Mouse (Mus musculus) bone marrow macrophage, adult 2 months (primary cell): ENCODE results near the gene Rfx5. TPM values are rescaled to one million over a fixed set of nuclear protein-coding genes. Genes with fewer than 3 reads are reported as not detected.
A peak's percentile ranks its signal among the peaks of the same experiment; 100 is the strongest.
"Not testable (repeated sequence)": the region's sequence is repeated elsewhere in the genome, so short reads cannot be mapped to it uniquely, and the experiment has no call there.

ENCODE experiments used
- H3K27ac ChIP-seq: 2 replicates; pipeline ENCODE4 v1.5.1; 2012; ENCODE audit warnings: low read depth, low read length; ENCODE audit not compliant: insufficient read depth
- H3K4me1 ChIP-seq: 2 replicates; pipeline ENCODE4 v1.6.1; 2012; ENCODE audit warnings: low read length; ENCODE audit not compliant: control insufficient read depth, insufficient read depth
- H3K4me3 ChIP-seq: 2 replicates; pipeline ENCODE4 v1.5.1; 2012; ENCODE audit warnings: mild to moderate bottlenecking, low read length, moderate library complexity; ENCODE audit not compliant: insufficient read depth
- CTCF ChIP-seq: IDR thresholded peaks from 2 replicates; pipeline ENCODE4 v1.5.1; 2012; ENCODE audit warnings: low read depth, mild to moderate bottlenecking, low read length, moderate library complexity
- POLR2A ChIP-seq: IDR thresholded peaks from 2 replicates; pipeline ENCODE4 v1.6.1; 2012; ENCODE audit warnings: mild to moderate bottlenecking, low read depth, low read length, borderline replicate concordance
- polyA plus RNA-seq: library from polyadenylated mRNA; stranded (reverse); fragments of >200 nt; gene quantifications from 2 replicates; pipeline ENCODE4 v1.2.4, GENCODE M21; 2012; ENCODE audit not compliant: missing spikeins, insufficient read depth, insufficient read length

Rfx5 gene
- polyA plus RNA-seq = 18.7 and 23.1 TPM in 2 replicates

GRCm38 (mm10) chr3:94953764-94954616, at the start of gene Rfx5:
Gene Rfx5, plus strand, starts transcription at chr3:94954075.
- H3K4me1 ChIP-seq = peaks cover 17% of the 10 kb centered on the region
- TF ChIP-seq CTCF (no peak), POLR2A (no peak)
- peak within 1 kb of the TSS; percentile 99 for H3K4me3 ChIP-seq

GRCm38 (mm10) chr3:94904759-94905158, 49.1 kb upstream of the Rfx5 start:
- H3K4me1 ChIP-seq, H3K27ac ChIP-seq, H3K4me3 ChIP-seq: not testable (repeated sequence)

More at GRCm38 (mm10) chr3:94953764-94954616, at the start of gene Rfx5:
- peak within 1 kb of the TSS; percentile 85 for H3K27ac ChIP-seq

- H3K27ac ChIP-seq = no peak overlapping the region
- H3K4me3 ChIP-seq = no peak overlapping the region
- no peak for TF ChIP-seq CTCF
- no peak for TF ChIP-seq POLR2A
- no peaks in the 10 kb centered on the region for H3K4me1 ChIP-seq
Observed at GRCm38 (mm10) chr3:94906482-94906881, 47.4 kb upstream of the Rfx5 start.

- Histone ChIP-seq H3K4me3 (no peak overlapping the region), H3K27ac (no peak overlapping the region), H3K4me1 (peaks cover 4% of the 10 kb centered on the region; the same call in 1 of the 2 replicates)
- no peak for TF ChIP-seq CTCF
- TF ChIP-seq POLR2A = no peak
Observed at GRCm38 (mm10) chr3:94911050-94911693, 42.7 kb upstream of the Rfx5 start.

- Histone ChIP-seq H3K4me3 (no peak overlapping the region), H3K27ac (no peak overlapping the region), H3K4me1 (peaks cover 4% of the 10 kb centered on the region; the same call in 1 of the 2 replicates)
- TF ChIP-seq POLR2A (no peak), CTCF (no peak)
Observed at GRCm38 (mm10) chr3:94913801-94914200, 40.1 kb upstream of the Rfx5 start.

- Histone ChIP-seq H3K27ac (no peak overlapping the region), H3K4me3 (no peak overlapping the region), H3K4me1 (peaks cover 4% of the 10 kb centered on the region; the same call in 1 of the 2 replicates)
- TF ChIP-seq POLR2A = no peak
- no peak for TF ChIP-seq CTCF
Observed at GRCm38 (mm10) chr3:94915903-94916741, 37.8 kb upstream of the Rfx5 start.

- no peak overlapping the region for H3K27ac ChIP-seq
- H3K4me3 ChIP-seq = no peak overlapping the region
- H3K4me1 ChIP-seq = peaks cover 4% of the 10 kb centered on the region; the same call in 1 of the 2 replicates
- no peak for TF ChIP-seq CTCF
- TF ChIP-seq POLR2A = no peak
Observed at GRCm38 (mm10) chr3:94917816-94918361, 36.0 kb upstream of the Rfx5 start.

- Histone ChIP-seq H3K4me1 (peaks cover 1% of the 10 kb centered on the region; the same call in 1 of the 2 replicates), H3K27ac (no peak overlapping the region), H3K4me3 (no peak overlapping the region)
- TF ChIP-seq POLR2A = no peak
- no peak for TF ChIP-seq CTCF
Observed at GRCm38 (mm10) chr3:94918845-94919244, 35.0 kb upstream of the Rfx5 start.

- Histone ChIP-seq H3K27ac (no peak overlapping the region), H3K4me3 (no peak overlapping the region), H3K4me1 (no peaks in the 10 kb centered on the region)
- TF ChIP-seq POLR2A = no peak
- no peak for TF ChIP-seq CTCF
Observed at GRCm38 (mm10) chr3:94921104-94921503, 32.8 kb upstream of the Rfx5 start.
